Mouse (Mus musculus): ENCODE data around the gene Pou5f1. TPM values are rescaled to one million over a fixed set of nuclear protein-coding genes. Genes with fewer than 3 reads are reported as not detected.

Gene Pou5f1
- polyA plus RNA-seq, 1 experiment: not detected

- no peak overlapping the region for H3K27ac ChIP-seq (replicated peaks; ENCODE audit: low read depth, low read length)
- H3K4me3 ChIP-seq (ENCODE audit: insufficient read depth, low read depth, low read length): no peak overlapping the region
- peaks cover 8% of the 10 kb centered on the region; the same call in 1 of the 2 replicates for H3K4me1 ChIP-seq (ENCODE audit: control insufficient read depth, insufficient read depth, insufficient read length, low read length)
Measured at GRCm38 (mm10) chr17:35554321-35554720, 48.5 kb downstream of the Pou5f1 start.

GRCm38 (mm10) chr17:35554761-35555397 is 49.1 kb downstream of the Pou5f1 start:
- H3K27ac ChIP-seq (replicated peaks; ENCODE audit: low read depth, low read length): no peak overlapping the region
- H3K4me1 ChIP-seq (ENCODE audit: control insufficient read depth, insufficient read depth, insufficient read length, low read length): peaks cover 8% of the 10 kb centered on the region; the same call in 1 of the 2 replicates
- no peak overlapping the region for H3K4me3 ChIP-seq (ENCODE audit: insufficient read depth, low read depth, low read length)

- Histone ChIP-seq H3K27ac (replicated peaks; ENCODE audit: low read depth, low read length) (no peak overlapping the region), H3K4me3 (ENCODE audit: insufficient read depth, low read depth, low read length) (no peak overlapping the region), H3K4me1 (ENCODE audit: control insufficient read depth, insufficient read depth, insufficient read length, low read length) (peaks cover 4% of the 10 kb centered on the region; the same call in 1 of the 2 replicates)
Measured at GRCm38 (mm10) chr17:35556186-35556765, 50.5 kb downstream of the Pou5f1 start.

GRCm38 (mm10) chr17:35556812-35557211 is 51.0 kb downstream of the Pou5f1 start:
- Histone ChIP-seq H3K4me1 (ENCODE audit: control insufficient read depth, insufficient read depth, insufficient read length, low read length) (peaks cover under 1% of the 10 kb centered on the region; the same call in 1 of the 2 replicates), H3K4me3 (ENCODE audit: insufficient read depth, low read depth, low read length) (no peak overlapping the region), H3K27ac (replicated peaks; ENCODE audit: low read depth, low read length) (no peak overlapping the region)

GRCm38 (mm10) chr17:35557351-35557750 is 51.5 kb downstream of the Pou5f1 start:
- no peaks in the 10 kb centered on the region for H3K4me1 ChIP-seq (ENCODE audit: control insufficient read depth, insufficient read depth, insufficient read length, low read length)
- H3K27ac ChIP-seq (replicated peaks; ENCODE audit: low read depth, low read length): no peak overlapping the region
- H3K4me3 ChIP-seq (ENCODE audit: insufficient read depth, low read depth, low read length): no peak overlapping the region

- Histone ChIP-seq H3K4me3 (ENCODE audit: insufficient read depth, low read depth, low read length) (no peak overlapping the region), H3K27ac (replicated peaks; ENCODE audit: low read depth, low read length) (no peak overlapping the region), H3K4me1 (ENCODE audit: control insufficient read depth, insufficient read depth, insufficient read length, low read length) (no peaks in the 10 kb centered on the region)
Measured at GRCm38 (mm10) chr17:35558216-35558615, 52.4 kb downstream of the Pou5f1 start.

Other genes starting within 250 kb of the Pou5f1 start
- 284 and 411 TPM in 2 replicates for gene H2-D1, start 243.3 kb upstream of the Pou5f1 start, polyA plus RNA-seq (2012; ENCODE audit: insufficient read depth, insufficient read length, missing spikeins)
- gene H2-Q1, start 185.6 kb upstream of the Pou5f1 start, polyA plus RNA-seq (2012; ENCODE audit: insufficient read depth, insufficient read length, missing spikeins): 0.40 TPM in 1 of 2 replicates, not detected in the other
- gene H2-Q2, start 163.8 kb upstream of the Pou5f1 start, polyA plus RNA-seq (2012; ENCODE audit: insufficient read depth, insufficient read length, missing spikeins): not detected in 2 replicates
- 12.3 and 19.2 TPM in 2 replicates for gene H2-Q4, start 126.4 kb upstream of the Pou5f1 start, polyA plus RNA-seq (2012; ENCODE audit: insufficient read depth, insufficient read length, missing spikeins)
- 6.4 and 9.4 TPM in 2 replicates for gene H2-Q6, start 81.2 kb upstream of the Pou5f1 start, polyA plus RNA-seq (2012; ENCODE audit: insufficient read depth, insufficient read length, missing spikeins)
- gene H2-Q7, start 66.9 kb upstream of the Pou5f1 start, polyA plus RNA-seq (2012; ENCODE audit: insufficient read depth, insufficient read length, missing spikeins): 9.1 and 23.4 TPM in 2 replicates
- 164 and 201 TPM in 2 replicates for gene H2-Q10, start 35.9 kb upstream of the Pou5f1 start, polyA plus RNA-seq (2012; ENCODE audit: insufficient read depth, insufficient read length, missing spikeins)
- gene Tcf19, start 10.8 kb downstream of the Pou5f1 start, polyA plus RNA-seq (2012; ENCODE audit: insufficient read depth, insufficient read length, missing spikeins): 1.1 and 3.6 TPM in 2 replicates
- gene Cchcr1, start 11.1 kb downstream of the Pou5f1 start, polyA plus RNA-seq (2012; ENCODE audit: insufficient read depth, insufficient read length, missing spikeins): 0.88 and 2.3 TPM in 2 replicates
- gene Psors1c2, start 27.2 kb downstream of the Pou5f1 start, polyA plus RNA-seq (2012; ENCODE audit: insufficient read depth, insufficient read length, missing spikeins): not detected in 2 replicates
- 19.7 TPM in 2 replicates for gene Cdsn, start 46.1 kb downstream of the Pou5f1 start, polyA plus RNA-seq (2012; ENCODE audit: insufficient read depth, insufficient read length, missing spikeins)
- gene 2300002M23Rik, start 61.4 kb downstream of the Pou5f1 start, polyA plus RNA-seq (2012; ENCODE audit: insufficient read depth, insufficient read length, missing spikeins): not detected in 2 replicates
- gene Sfta2, start 95.5 kb downstream of the Pou5f1 start, polyA plus RNA-seq (2012; ENCODE audit: insufficient read depth, insufficient read length, missing spikeins): not detected in 2 replicates
- not detected in 2 replicates for gene Gm9573, start 120.6 kb downstream of the Pou5f1 start, polyA plus RNA-seq (2012; ENCODE audit: insufficient read depth, insufficient read length, missing spikeins)
- gene Mucl3, start 137.7 kb downstream of the Pou5f1 start, polyA plus RNA-seq (2012; ENCODE audit: insufficient read depth, insufficient read length, missing spikeins): not detected in 2 replicates
- gene Vars2, start 161.6 kb downstream of the Pou5f1 start, polyA plus RNA-seq (2012; ENCODE audit: insufficient read depth, insufficient read length, missing spikeins): 18.1 and 18.5 TPM in 2 replicates
- 16.3 and 19.0 TPM in 2 replicates for gene Gtf2h4, start 167.7 kb downstream of the Pou5f1 start, polyA plus RNA-seq (2012; ENCODE audit: insufficient read depth, insufficient read length, missing spikeins)
- gene Ddr1, start 198.6 kb downstream of the Pou5f1 start, polyA plus RNA-seq (2012; ENCODE audit: insufficient read depth, insufficient read length, missing spikeins): 4.2 and 4.5 TPM in 2 replicates